Mouse (Mus musculus) hindbrain, embryonic 10.5 days (tissue): ENCODE results near the gene Dhx58. TPM values are rescaled to one million over a fixed set of nuclear protein-coding genes. Genes with fewer than 3 reads are reported as not detected.
A peak's percentile ranks its signal among the peaks of the same experiment; 100 is the strongest.
"Not testable (repeated sequence)": the region's sequence is repeated elsewhere in the genome, so short reads cannot be mapped to it uniquely, and the experiment has no call there.

Source experiments
- DNase-seq: peaks from one replicate; pipeline ENCODE4 v3.0.0-alpha.2; 2017; ENCODE audit warnings: low spot score
- H3K27ac ChIP-seq: fragments of 300-500 bp; sonication (generic); 2 replicates; pipeline ENCODE4 v1.5.1; 2016; ENCODE audit warnings: mild to moderate bottlenecking, moderate library complexity
- H3K27me3 ChIP-seq: fragments of 300-500 bp; sonication (generic); 2 replicates; pipeline ENCODE4 v1.6.1; 2016; ENCODE audit warnings: mild to moderate bottlenecking; ENCODE audit not compliant: poor library complexity, insufficient read depth, severe bottlenecking
- H3K36me3 ChIP-seq: fragments of 300-500 bp; sonication (generic); 2 replicates; pipeline ENCODE4 v1.6.1; 2016; ENCODE audit warnings: mild to moderate bottlenecking, moderate library complexity
- H3K4me1 ChIP-seq: fragments of 300-500 bp; sonication (generic); replicated peaks from 2 replicates; pipeline ENCODE4 v1.6.1; 2016; ENCODE audit warnings: mild to moderate bottlenecking
- H3K4me3 ChIP-seq: fragments of 300-500 bp; sonication (generic); 2 replicates; pipeline ENCODE4 v1.5.1; 2016; ENCODE audit warnings: mild to moderate bottlenecking, moderate library complexity
- H3K9me3 ChIP-seq: fragments of 300-500 bp; sonication (generic); 2 replicates; pipeline ENCODE4 v1.6.1; 2016; ENCODE audit warnings: mild to moderate bottlenecking, moderate library complexity
- WGBS: fragments of 180-500 bp; shearing (Covaris S2); methylation state at CpG from one replicate; pipeline ENCODE4 v1.1.7; 2016; 5-methylcytosine and 5-hydroxymethylcytosine counted together
- polyA plus RNA-seq: library from polyadenylated mRNA; unstranded; fragments of >200 nt; fragmentation: Nextera tagmentation; extraction: Ambion mirVana; gene quantifications from 2 replicates; pipeline ENCODE4 v1.2.1, GENCODE M21; 2016

Gene Dhx58
- polyA plus RNA-seq, 1 experiment from 2014 or later: 1.9 TPM

DNA sequence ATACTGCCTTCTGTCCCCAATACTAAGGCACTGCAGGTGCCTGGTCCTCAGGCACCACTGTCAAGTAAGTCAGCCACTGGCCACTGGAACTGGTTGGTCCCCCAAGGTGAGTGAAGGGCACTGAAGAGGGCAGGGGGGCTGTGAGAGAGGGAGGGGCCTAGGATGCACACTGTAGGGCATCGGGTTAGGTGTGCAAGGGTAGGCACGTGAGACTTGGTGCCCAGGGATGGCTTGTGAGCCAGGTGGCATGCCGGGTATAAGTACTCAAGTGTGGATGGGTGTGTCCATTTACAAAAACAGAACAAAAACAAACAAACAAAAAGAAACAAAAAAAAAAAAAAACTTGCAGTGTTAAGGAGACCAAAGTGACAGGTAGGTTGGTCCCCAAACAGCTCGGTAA is 15.6 kb downstream of the Dhx58 start:
- Histone ChIP-seq H3K4me1 (peaks cover 19% of the 10 kb centered on the region), H3K36me3 (no peaks in the 10 kb centered on the region), H3K27me3 (peaks cover 37% of the 10 kb centered on the region), H3K27ac (no peak overlapping the region), H3K9me3 (no peaks in the 10 kb centered on the region), H3K4me3 (no peak overlapping the region)
- WGBS: 78% methylated on average over 4 of the region's 4 CpGs
- no peak for DNase-seq

DNA sequence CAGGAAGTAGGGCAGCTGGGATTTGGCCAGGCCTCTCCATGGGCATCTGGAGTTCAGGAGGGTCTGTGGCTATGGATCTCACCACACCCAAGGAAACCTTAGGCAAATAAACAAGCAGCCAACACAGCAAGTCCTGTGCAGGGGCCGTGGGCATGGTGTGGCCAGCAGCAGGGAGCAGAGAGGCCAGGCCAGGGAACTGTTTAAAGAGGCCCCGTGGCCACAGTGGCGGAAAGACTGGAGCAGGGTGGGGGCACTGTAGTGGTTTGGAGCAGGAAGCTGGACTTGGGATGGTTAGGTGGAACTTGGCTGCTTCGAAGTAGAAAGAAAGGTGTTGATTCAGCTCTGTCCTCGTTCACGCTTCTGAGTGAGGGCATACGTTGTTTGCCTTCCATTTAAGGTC is 16.8 kb downstream of the Dhx58 start:
- no peak for DNase-seq
- no peak overlapping the region for H3K4me3 ChIP-seq
- no peaks in the 10 kb centered on the region for H3K36me3 ChIP-seq
- no peaks in the 10 kb centered on the region for H3K9me3 ChIP-seq
- WGBS: 79% methylated on average over 7 of the region's 7 CpGs
- H3K27me3 ChIP-seq: peaks cover 26% of the 10 kb centered on the region
- peaks cover 7% of the 10 kb centered on the region for H3K4me1 ChIP-seq
- H3K27ac ChIP-seq: no peak overlapping the region

DNA sequence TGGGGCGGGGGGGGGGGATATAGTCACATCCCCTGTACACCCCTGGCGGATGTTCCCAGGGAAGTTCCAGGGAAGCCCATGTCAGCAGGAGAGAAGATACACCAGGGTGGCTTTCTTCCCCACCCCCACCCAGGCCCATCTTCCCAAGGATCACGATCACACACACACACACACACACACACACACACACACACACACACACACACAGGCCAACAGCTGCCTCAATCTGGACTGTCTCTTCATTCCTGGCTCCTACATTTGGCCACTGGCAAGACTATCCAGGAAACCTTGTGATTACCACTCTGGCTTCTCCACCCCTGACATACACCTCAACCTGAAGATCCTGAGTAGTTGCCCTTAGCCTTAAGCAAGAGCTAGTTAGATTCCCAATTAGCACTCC is 18.7 kb downstream of the Dhx58 start:
- Histone ChIP-seq H3K4me3 (no peak overlapping the region), H3K36me3 (no peaks in the 10 kb centered on the region), H3K27me3 (peaks cover 7% of the 10 kb centered on the region), H3K27ac (no peak overlapping the region), H3K4me1 (no peaks in the 10 kb centered on the region), H3K9me3 (no peaks in the 10 kb centered on the region)
- WGBS: 80% methylated on average over 3 of the region's 3 CpGs
- DNase-seq: no peak

DNA sequence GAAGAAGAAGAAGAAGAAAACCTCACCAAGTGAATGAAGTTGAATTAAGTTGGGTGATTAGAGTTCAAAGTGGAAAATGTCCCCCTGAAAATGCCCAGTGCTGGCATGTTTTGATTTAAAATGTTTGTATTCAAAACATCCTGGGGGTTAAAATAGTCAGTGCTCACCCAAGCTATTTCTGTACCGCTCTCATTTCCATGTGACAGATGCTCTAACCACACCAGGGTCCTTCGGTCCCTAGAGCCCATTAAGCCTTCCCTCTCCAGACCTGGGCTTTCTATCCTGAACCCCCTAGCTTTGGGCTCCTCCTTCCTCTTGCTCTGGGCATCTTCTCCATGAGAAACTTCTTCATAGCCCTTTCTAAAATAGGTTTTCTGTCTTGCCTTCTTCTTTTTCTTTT is 20.0 kb downstream of the Dhx58 start:
- WGBS: 83% methylated on average over 2 of the region's 2 CpGs
- Histone ChIP-seq H3K4me1 (no peaks in the 10 kb centered on the region), H3K9me3 (no peaks in the 10 kb centered on the region), H3K27me3 (no peaks in the 10 kb centered on the region), H3K4me3 (no peak overlapping the region), H3K27ac (no peak overlapping the region), H3K36me3 (no peaks in the 10 kb centered on the region)
- no peak for DNase-seq

DNA sequence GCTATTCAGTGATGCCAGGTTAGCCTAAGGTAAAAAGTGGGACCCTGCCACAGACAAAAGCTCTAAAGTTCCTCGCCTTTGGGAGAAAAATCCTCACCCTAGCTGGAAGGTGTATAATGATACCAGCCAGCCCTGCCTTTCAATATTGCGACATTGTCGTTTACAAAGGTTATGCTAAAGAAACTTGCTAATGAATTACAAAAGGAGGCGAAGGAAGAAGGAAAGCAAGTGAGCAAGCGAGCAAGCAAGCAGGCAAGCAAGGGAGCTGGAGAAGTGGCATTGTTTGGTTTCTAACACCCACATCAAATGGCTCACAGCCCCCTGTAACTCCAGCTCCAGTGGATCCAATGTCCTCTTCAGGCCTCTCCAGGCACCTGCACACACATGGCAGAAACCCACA is 21.5 kb downstream of the Dhx58 start:
- Histone ChIP-seq H3K27ac (no peak overlapping the region), H3K4me3 (no peak overlapping the region), H3K9me3 (no peaks in the 10 kb centered on the region), H3K4me1 (peaks cover 1% of the 10 kb centered on the region; the same call in 1 of the 2 replicates), H3K36me3 (no peaks in the 10 kb centered on the region), H3K27me3 (peaks cover 5% of the 10 kb centered on the region; the same call in 1 of the 2 replicates)
- WGBS: 72% methylated on average over 5 of the region's 5 CpGs
- DNase-seq: no peak

DNA sequence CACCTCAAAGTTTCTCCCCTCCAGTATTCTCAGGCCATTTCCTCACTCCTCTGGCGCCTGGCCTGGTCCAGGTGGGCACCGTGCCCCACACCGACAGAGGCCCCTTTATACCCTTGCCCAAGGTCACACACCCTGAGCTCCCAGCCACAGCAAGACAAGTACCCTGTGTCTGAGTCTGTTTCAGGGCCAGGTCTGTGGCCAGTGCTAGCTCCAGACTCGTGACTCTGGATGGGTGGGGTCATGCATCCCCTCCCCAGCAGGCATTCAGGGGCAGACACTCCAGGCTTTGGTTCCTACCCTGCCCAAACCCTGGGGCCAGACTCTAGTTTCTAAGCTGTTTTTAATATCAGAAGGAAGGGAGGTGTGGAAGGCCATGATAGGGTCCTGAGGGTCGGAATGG is 22.2 kb downstream of the Dhx58 start:
- Histone ChIP-seq H3K27ac (no peak overlapping the region), H3K4me1 (peaks cover 4% of the 10 kb centered on the region; the same call in 1 of the 2 replicates), H3K36me3 (no peaks in the 10 kb centered on the region), H3K27me3 (peaks cover 5% of the 10 kb centered on the region; the same call in 1 of the 2 replicates), H3K9me3 (no peaks in the 10 kb centered on the region), H3K4me3 (no peak overlapping the region)
- DNase-seq: no peak
- 78% methylated on average over 5 of the region's 5 CpGs for WGBS

DNA sequence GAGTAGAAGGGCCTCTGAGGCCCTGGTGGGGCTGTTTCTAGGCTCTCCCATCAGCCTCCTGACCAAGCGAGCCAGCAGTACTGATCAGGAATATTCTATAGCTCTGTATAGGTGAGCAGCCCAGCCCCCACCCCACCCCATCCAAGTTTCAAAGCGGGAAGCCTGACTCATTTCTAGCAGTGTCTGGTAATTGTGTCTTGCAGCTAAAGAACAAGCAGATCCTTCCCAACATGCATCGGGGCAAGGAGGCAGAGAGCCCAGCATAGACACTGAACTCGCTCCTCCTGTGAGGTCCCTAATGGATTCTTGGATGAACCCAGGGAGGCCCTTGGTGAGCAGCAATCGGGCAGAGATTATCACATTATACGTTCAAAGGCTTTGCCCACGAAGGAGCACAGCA is 26.3 kb downstream of the Dhx58 start:
- Histone ChIP-seq H3K4me1 (peaks cover 14% of the 10 kb centered on the region), H3K4me3 (no peak overlapping the region), H3K36me3 (no peaks in the 10 kb centered on the region), H3K27me3 (peaks cover 27% of the 10 kb centered on the region), H3K9me3 (no peaks in the 10 kb centered on the region), H3K27ac (no peak overlapping the region)
- DNase-seq: no peak
- 59% methylated on average over 7 of the region's 7 CpGs for WGBS

DNA sequence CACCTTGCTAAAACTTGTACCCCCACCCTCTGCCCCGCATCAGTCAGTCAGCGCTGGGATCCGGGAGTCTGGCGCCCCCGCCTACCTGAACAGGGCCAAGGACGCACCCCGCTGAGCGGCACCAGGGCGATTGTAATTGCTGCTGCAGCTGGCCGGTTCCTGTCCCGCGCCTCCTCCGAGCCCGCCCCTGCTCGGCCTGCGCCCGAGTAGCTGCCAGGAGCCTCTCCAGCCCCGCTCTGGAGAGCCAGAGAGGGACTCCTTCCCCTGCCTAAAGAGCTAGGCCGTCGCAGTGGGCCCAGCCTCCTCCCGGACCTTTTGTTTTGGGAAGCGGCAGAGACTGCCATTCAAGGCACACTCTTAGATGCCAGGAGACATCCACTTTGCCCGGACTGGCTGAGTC is 30.9 kb downstream of the Dhx58 start:
- peaks cover 17% of the 10 kb centered on the region for H3K4me1 ChIP-seq
- H3K27me3 ChIP-seq: peaks cover 41% of the 10 kb centered on the region
- WGBS: under 1% methylated on average over 23 of the region's 23 CpGs
- peak overlapping the region; percentile 36 for H3K4me3 ChIP-seq
- peak; percentile 36 for DNase-seq
- H3K36me3 ChIP-seq: no peaks in the 10 kb centered on the region
- H3K27ac ChIP-seq: peak overlapping the region; percentile 73
- H3K9me3 ChIP-seq: no peaks in the 10 kb centered on the region

DNA sequence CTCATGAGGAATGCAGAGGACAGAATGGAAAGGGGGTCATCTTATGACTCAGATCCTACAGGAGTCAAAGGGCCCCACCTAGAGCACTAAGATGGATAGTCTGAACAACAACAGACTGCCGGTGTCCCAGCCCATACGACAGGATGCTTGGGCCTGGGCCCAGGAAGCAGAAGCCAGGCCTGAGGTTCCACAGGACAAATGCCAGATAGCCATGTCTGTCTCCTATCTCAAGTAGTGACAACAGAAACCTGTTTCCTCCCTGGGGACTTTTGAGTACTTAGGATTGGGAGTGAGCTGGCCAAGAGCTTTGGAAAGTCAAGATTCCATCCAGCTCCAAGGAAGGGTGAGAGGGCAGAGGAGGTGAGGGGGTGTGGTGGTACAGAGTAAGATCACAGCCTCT is 32.1 kb downstream of the Dhx58 start:
- H3K36me3 ChIP-seq: no peaks in the 10 kb centered on the region
- no peak for DNase-seq
- H3K4me3 ChIP-seq: no peak overlapping the region
- H3K27ac ChIP-seq: no peak overlapping the region
- H3K9me3 ChIP-seq: no peaks in the 10 kb centered on the region
- H3K4me1 ChIP-seq: peaks cover 13% of the 10 kb centered on the region
- peaks cover 38% of the 10 kb centered on the region for H3K27me3 ChIP-seq
- 86% methylated on average over 2 of the region's 2 CpGs for WGBS

DNA sequence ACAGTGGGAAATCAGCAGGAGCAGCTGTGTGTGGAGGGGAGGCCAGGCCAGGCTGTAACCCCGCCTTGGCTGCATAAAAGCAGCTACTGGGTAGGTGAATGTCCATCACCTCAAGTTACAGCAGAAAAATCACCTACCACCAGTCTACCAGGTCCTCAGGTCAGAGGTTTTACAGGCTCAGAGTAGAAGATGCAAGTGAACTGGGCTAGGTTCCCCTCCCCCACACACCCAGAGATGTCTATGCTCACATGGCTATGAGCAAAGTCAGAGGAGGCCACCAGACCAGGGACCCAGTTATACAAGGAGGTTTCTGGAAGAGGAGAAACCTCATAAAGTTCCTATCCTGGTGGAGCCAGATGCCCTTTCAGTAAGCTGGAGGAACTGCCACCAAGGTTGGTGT is 33.0 kb downstream of the Dhx58 start:
- Histone ChIP-seq H3K4me3 (no peak overlapping the region), H3K27me3 (peaks cover 38% of the 10 kb centered on the region), H3K4me1 (peaks cover 13% of the 10 kb centered on the region), H3K9me3 (no peaks in the 10 kb centered on the region), H3K36me3 (no peaks in the 10 kb centered on the region), H3K27ac (no peak overlapping the region)
- 85% methylated on average over 1 of the region's 1 CpGs for WGBS
- no peak for DNase-seq

DNA sequence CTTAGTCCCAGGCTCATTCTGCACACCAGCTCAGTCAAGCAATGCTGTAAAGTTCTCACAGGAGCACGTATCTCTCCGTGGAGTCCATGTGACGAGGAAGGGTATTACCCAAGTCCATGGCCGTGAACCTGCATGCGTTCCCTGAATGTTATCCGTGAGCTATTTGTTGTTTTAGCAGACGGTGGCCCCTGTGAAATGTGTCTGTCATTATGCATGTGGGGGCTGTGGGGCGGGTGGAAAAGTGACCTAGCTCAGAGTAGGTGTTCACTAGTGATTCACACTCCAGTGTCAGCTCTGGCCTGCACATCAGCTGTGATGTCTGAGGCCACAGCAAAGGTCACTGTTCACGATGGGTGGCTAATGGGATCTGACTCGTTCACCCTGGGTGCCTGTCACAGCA is 44.3 kb downstream of the Dhx58 start:
- 0 out of 2 replicates have a peak, but pooled peaks cover 5% of the 10 kb centered on the region for H3K27me3 ChIP-seq

DNA sequence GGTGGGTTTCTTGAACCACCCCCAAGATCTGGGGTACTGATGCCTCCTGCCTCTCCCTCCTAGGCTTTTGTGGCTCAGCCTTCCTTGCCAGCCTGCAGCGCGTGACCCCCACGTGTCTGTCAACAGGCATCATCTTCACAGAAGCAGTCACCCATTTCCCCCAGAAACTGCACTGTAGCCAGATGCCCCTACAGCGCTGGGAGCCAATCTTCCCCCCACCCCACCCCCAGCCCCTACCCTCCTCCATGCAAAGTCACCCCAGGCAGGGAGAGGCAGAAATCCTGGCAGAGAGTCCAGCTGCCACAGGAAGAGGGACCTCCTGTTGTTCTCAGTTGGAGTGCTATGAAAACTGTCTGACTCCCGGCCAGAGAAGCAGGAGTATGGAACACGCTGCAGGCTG is 47.6 kb downstream of the Dhx58 start:
- 9% methylated on average over 6 of the region's 6 CpGs for WGBS
- H3K4me3 ChIP-seq: 0 out of 2 replicates have a peak overlapping the region, but pooled peaks have one; percentile 6

More for the DNA sequence above, 44.3 kb downstream of the Dhx58 start:
- H3K4me3 ChIP-seq: no peak overlapping the region
- peaks cover 18% of the 10 kb centered on the region for H3K4me1 ChIP-seq
- no peak overlapping the region for H3K27ac ChIP-seq
- H3K36me3 ChIP-seq: no peaks in the 10 kb centered on the region
- no peak for DNase-seq
- 77% methylated on average over 10 of the region's 10 CpGs for WGBS
- no peaks in the 10 kb centered on the region for H3K9me3 ChIP-seq

DNA sequence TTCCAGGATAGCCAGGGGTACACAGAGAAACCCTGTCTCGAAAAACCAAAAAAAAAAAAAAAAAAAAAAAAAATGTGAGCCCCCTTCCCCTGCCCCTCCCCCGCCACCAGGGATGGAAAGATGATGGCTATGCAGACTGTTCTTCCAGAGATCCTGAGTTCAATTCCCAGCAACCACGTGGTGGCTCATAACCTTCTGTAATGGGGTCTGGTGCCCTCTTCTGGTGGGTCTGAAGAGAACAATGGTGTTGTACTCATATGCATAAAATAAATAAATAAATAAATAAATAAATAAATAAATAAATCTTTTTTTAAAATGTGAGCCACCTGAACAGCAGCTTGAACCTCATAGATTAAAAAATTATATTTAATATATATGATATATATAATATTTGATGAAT is 48.5 kb downstream of the Dhx58 start:
- not testable (repeated sequence) for H3K4me3 ChIP-seq
- 58% methylated on average over 3 of the region's 3 CpGs for WGBS

More for the DNA sequence above, 47.6 kb downstream of the Dhx58 start:
- peak; percentile 27 for DNase-seq
- peaks cover 21% of the 10 kb centered on the region for H3K4me1 ChIP-seq
- H3K9me3 ChIP-seq: no peaks in the 10 kb centered on the region
- H3K36me3 ChIP-seq: no peaks in the 10 kb centered on the region
- H3K27ac ChIP-seq: peak overlapping the region; percentile 64; the same call in 1 of the 2 replicates
- peaks cover 18% of the 10 kb centered on the region for H3K27me3 ChIP-seq

DNA sequence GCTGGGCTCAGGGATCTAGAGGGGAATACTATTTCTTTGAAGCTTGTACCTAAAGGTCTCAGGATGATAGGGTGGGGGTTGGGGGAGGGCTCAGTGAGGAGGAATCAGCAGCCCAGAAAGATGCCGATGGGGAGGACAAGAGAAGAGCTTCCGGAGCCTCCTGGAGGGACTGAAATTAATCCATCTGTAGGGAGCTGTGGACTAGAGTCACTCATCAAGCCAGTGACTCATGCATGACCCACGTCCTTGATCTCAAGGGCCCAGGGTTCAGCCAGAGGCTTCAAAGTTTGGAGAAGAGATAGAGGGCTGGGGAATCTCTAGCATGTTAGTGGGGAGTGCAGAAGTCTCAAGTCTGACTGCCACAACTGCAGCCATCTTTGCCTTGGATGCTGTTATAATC is 52.3 kb downstream of the Dhx58 start:
- WGBS: 24% methylated on average over 3 of the region's 3 CpGs
- H3K27me3 ChIP-seq: peaks cover 48% of the 10 kb centered on the region

More for the DNA sequence above, 48.5 kb downstream of the Dhx58 start:
- Histone ChIP-seq H3K27me3 (peaks cover 26% of the 10 kb centered on the region), H3K4me1 (peaks cover 21% of the 10 kb centered on the region)
- H3K27ac ChIP-seq, H3K9me3 ChIP-seq, DNase-seq, H3K36me3 ChIP-seq: not testable (repeated sequence)

More for the DNA sequence above, 52.3 kb downstream of the Dhx58 start:
- Histone ChIP-seq H3K27ac (no peak overlapping the region), H3K4me1 (peaks cover 17% of the 10 kb centered on the region), H3K9me3 (no peaks in the 10 kb centered on the region), H3K4me3 (no peak overlapping the region), H3K36me3 (no peaks in the 10 kb centered on the region)
- DNase-seq: no peak
